Mouse (Mus musculus): ENCODE results near the gene Btbd2.

Gene Btbd2

DNA sequence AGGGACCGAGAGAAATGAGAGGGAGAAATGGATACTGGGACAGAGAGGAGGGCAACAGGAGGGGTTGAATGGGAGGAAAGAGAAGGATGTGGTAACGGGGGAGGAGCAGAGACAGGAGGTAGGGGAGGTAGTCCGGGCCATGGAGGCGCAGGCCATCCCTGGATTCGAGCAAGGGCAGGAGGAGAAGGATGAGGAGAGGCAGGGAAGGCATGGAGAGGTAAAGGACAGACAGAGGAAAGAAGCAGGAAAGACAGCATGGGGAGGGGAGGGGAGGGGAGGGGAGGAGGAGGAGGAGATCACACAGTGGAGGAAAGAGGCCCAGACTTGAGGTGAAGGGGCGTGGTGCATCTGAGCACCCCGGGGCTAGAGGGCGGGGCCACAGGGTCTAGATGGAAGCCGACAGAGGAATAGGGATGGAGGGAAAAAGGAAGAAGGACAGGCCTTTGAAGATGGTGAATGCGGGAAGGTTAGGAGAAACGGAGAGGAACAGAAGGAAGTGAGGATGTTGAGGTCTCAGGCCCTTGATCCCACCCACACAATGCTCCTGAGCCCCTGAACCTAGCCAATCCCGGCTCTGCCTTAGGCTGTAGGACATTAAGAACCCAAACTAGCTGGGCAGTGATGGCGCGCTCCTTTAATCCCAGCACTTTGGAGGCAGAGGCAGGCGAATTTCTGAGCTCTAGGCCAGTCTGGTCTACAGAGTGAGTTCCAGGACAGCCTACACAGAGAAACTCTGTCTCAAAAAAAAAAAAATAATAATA is at the start of gene Btbd2:
Gene Btbd2, minus strand, starts transcription at position 209 of the 761 bp plus-strand sequence.
- peak in 1 of 2 experiments; percentile 47 for DNase-seq

GRCm38 (mm10) chr10:80705479-80705878 is 48.6 kb upstream of the Btbd2 start:
- DNase-seq: no peak

DNA sequence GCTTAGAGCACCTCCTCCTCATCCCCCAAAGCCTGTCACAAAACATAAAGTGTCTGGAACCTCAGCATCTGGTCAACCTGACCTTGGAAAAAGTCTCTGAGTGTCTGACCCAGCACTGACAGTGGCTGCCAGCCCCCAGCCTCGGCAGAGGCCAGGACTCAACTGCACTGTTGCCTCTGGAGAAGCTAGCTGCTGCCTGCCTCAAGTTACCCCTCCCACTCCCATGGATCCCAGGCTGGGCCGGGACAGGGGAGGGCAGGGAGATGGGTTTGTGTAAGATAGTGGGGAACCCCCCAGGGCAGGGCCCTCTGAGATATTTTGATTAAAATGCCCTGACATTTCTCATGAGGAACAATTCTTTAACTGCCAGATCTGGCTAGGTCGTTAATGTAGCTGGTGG is 48.2 kb upstream of the Btbd2 start:
- no peak for DNase-seq

GRCm38 (mm10) chr10:80704418-80704817 is 47.5 kb upstream of the Btbd2 start:
- DNase-seq: no peak

DNA sequence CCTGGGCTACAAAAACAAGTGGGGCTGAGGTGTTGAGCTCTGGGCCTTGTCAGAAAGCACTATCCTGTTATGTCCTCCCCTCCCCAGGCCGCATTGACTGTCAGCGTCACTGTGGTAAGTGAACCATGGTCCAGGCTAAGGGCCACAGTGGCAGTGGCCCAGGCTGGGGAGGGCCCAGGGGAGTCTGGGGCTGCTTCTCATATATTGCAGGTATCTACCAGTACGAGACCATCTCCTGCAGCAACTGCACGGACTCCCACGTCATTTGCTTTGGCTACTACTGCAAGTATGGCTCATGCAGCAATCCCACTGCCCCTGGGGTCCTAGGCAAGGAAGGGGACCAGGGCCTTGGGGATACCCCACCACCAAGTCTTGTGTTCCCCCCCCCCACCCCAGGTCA is 46.8 kb upstream of the Btbd2 start:
- no peak for DNase-seq

GRCm38 (mm10) chr10:80702536-80703390 is 45.9 kb upstream of the Btbd2 start:
- DNase-seq: peak; percentile 92 to 94

GRCm38 (mm10) chr10:80701721-80702535 is 45.1 kb upstream of the Btbd2 start, which contains the start of the genes Mob3a and Izumo4:
TSS of gene Mob3a (minus strand) at chr10:80701977.
TSS of gene Izumo4 (plus strand) at chr10:80702184.
- peak; percentile 98 to 100 for DNase-seq

DNA sequence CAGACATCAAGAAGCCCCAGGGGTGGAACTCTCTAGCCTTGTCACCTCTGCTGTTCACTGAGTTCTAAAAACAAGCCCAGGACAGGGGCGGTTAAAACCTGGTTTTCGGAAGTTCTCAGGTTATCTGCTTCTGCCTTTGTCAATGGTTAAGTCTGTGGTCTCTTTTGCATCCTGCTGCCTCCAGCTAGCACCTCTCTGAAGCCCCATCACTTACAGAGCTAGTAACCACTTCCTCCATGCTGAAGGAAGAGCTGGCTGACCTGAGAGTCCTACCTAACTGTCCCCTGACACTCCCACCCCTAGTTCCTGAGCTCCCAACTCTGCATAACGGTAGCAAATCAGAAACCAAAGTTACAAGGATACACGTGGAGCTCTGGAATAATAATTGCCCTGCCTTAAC is 43.9 kb upstream of the Btbd2 start:
- no peak for DNase-seq

DNA sequence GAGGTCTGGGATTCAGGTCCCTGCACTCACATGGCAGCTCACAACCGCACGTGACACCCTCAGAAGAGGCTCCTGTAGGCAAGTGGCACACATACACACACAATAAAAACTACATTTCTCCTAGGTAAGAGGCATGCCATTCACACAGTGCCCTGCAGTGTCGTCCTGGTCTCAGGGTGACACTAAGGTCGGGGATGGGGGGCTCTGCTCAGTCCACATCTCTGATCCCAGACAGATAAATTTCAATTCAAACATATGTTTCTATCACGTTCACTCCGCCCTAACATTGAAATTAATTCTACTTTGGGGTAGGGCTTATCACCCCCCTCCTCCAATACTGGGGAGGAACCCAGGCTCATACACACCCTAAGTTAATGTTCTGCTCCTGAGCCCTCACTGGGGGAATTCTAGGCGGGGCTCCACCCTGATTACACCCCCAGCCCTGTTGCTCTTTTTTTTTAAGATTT is 43.2 kb upstream of the Btbd2 start:
- DNase-seq: no peak

DNA sequence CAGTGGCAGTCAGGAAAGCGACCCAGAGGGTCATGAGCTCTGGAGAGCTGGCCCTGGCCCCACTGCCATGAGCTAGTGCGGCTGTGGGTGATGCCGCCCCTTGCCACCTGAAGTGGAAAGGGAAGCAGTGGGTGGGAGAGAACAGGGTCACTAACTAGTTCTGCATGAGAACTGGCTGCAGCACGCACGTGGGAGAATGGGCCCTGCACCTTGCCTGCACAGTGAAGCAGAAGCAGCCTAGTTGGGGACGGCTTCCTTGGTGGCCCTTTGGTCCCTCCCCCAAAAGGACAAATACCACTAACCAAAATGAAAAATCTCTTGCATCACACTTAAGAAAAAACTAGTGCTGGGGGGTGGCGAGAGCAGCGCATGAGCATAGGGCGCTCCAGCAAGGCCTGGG is 41.7 kb upstream of the Btbd2 start:
- DNase-seq: no peak

DNA sequence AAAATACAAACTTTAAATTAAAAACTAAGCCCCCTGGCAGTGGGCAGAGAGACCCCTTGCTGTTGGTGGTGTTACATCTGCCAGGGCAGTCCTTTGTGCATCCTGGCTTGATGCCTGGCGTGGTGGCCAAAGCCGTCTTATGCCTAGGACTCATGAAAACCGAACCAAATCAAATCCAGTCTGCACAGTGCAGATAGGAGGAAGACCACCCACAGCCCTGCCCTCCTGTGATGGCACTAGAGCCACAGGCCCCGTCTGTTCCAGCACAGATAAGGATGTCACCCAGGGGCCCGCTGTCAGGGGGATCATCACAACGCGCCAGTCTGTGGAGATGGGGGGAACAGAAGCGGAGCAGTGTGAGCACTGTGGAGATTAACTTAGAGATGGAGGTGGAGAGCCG is 40.9 kb upstream of the Btbd2 start:
- DNase-seq: no peak

- DNase-seq: no peak
These were observed 40.5 kb upstream of the Btbd2 start for GRCm38 (mm10) chr10:80697393-80697787.

DNA sequence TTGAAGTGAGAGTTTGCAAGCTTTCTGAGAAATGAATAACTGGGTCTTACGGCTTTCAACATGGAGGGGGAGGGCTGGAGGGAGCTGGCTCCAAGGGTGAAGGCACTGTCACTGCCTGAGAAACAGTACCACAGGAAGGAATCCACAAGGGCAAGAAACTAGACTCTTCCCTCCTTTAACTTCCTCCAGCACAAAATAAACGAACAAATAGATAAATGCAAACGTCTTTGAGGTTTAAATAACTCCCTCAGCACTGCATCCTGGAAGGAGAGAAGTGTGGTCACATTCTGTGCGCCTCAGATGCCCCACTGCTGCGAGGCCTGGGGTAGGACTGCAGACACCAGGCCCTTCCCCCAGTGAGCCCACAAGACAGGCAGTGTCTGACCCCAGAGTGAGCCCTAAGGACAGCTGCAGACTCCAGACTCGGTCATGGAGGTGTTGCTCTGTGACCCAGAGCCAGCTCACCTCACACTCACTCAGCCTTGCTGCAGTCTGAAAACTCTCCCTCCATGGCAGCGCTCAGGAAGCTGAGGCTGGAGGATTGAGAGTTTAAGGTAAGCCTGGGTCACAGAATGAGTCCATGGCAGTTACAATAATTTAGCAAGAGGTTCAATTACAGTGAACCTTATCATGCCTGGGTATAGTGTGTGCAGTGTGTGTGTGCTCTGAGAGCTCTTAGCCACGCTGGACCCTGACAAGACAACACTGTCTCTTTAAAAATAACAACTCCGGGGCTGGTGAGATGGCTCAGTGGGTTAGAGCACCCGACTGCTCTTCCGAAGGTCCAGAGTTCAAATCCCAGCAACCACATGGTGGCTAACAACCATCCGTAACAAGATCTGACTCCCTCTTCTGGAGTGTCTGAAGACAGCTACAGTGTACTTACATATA is 39.9 kb upstream of the Btbd2 start:
- no peak for DNase-seq

DNA sequence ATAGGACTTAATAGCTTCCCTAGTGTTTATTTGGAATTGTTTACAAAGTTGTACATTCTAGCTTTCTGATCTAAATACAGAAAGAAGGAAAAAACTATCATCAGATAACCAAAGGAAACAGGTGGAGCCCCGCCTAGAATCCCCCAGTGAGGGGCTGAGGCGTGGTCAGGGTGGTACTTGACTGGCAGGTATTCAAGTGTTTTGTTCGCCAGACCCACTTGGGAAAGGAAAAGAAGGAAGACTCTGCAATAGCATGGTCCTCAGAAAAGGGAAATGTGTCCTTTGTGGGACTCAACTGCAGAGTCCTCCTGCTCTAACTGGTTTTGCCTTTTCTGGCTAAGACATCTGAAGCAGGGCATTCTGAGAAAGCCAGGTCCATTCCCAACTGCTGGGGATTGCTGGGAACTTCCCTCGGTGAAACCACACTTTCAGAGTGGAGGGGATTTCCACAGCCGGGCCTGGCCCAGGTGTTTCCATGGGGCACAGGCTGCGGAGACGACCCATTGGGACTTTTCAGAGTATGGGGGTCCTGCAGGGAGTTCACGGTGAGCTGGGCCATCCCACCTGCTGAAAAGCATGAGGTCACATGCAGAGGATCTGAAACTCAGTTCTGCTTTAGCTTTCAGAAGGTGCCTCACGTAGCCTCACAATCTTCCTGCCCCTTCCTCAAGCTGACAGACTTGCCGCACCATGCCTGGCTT is 39.1 kb upstream of the Btbd2 start:
- no peak for DNase-seq

DNA sequence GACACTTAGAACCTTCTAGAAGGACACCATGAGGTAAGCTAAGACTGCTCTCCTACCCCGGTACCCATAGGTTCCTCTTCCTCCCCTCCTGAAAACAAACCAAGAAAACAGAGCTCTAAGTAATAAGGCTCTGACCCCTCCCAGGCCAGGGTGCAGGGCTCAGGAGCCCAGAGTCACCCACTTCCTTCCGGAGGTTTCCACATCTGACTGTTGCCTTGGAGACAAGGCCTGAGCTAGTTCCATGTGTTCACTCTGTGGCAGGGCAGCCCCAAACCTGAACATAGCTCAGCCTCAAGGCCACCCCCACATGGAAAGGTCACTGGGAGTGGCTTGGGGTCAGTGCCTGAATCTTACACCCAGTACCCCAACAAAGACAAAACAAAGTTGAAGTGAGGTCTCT is 38.3 kb upstream of the Btbd2 start:
- no peak for DNase-seq

DNA sequence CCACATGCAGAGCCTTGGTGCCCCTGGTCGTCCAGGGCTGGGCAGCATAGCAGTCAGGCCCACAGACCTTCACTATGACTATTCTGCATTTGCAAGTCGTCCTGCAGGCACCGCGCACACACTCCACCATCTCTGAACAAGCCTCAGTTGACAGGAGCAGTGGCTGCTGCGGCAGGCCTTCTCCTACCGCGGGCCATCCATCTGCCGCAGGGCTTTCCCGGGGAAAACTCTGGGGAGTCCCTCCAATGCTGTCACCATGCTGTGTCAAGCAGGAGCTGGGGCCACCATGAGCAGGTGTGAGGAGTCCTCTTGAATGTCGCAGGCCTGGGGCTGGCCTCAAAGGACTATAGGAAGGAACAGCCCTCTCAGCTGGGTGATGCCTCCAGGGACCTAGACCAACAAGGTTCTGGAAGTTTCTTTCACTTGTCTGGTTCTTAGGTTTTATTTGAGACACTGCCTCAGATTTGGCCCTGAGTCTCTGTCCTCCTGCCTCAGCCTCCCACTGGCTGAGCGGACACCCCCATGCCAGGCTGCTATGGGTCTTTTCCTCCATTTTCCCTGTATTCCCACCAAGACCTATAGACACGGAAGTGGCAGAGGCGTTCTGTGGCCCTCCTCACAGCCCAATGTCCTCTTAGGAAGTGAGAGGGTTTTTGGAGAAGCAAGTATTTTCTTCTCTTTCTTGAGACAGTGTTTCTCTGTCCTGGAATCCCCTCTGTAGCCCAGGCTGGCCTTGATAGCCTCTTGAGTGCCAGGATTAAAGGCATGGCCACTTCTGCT is 37.5 kb upstream of the Btbd2 start:
- no peak for DNase-seq

DNA sequence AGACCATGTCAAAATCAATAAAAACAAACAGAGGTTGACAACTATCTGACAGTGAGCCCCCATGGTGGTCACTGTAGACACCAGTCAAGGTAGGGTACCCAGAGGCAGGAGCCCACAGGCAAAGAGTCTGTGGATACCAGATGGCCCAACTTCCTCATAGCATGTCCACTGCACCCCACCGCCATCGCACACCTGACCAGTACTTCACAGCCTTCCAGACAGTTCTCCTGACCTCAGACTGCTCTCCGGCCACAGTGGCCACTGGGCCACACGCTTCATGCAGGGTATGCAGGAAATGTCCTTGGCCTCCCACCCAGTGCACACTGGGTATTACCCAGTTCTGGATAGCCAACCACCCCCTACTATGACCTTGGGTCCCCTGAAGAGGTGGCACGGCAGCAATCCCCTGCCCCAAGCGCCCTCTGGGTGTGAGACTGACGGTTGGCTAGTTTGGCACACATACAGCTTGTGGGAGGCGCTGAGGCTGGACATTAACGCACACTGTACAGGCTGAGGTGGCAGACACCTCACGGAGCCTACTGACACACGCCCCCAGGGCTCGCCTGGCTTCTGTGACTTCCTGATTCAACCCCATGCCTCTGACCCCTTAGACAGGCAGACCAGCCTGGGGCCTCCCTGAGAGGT is 36.7 kb upstream of the Btbd2 start:
- DNase-seq: no peak

- DNase-seq: no peak
These were observed 35.6 kb upstream of the Btbd2 start for GRCm38 (mm10) chr10:80692249-80693165.

DNA sequence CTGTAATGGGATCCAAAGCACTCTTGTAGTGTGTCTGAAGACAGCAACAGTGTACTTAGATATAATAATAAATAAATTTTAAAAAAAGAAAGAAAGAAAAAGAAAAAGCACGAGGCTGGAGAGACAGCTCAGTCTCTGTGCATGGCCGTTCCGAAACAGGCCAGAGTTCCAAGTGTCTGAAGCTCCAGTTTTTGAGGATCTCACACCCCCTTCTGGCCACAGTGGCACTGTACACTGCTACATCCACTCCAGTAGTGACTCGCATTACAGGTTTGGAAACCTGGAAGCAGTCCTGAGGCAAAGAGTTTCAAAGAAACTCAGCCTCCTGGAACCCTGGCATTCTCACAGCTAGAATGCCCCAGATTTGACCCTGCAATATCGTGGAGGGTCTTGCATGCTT is 31.0 kb upstream of the Btbd2 start:
- DNase-seq: peak; percentile 78 to 82
